Mouse (Mus musculus): ENCODE data around the gene Lgals3.

DNA sequence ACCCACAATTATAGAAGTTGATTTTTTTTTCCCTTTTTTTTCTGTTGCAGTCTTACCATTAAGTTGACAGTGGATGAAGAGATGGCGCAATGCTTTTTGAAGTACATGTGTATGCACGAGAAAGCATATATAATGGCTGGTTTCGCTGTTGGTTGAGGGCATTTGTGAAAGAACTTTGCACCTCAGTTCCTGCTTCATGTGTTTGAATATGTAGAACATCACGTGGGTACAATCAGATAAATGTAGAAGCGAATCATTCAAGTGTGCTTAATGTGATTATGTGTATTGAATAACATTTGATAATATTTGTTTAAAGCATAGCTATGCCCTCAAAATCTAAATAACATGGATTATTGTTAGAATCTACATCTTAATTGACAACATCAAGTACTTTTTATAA lies 48.2 kb upstream of the Lgals3 start:
- no peak for TF ChIP-seq CTCF (IDR thresholded peaks at IDR 0.05; ENCODE audit: borderline replicate concordance, extremely low read depth, insufficient read depth, insufficient read length)
- TF ChIP-seq POLR2A (IDR thresholded peaks at IDR 0.05; ENCODE audit: borderline replicate concordance, extremely low read depth, insufficient read depth, insufficient read length, poor library complexity, severe bottlenecking), result no peak

Measured in brain, embryonic 14.5 days (tissue).